Mouse (Mus musculus) stomach, embryonic 16.5 days (tissue): ENCODE measurements at regions not wholly inside any gene's neighbourhood (a gene's known extent, or its start where the extent isn't known, plus 50 kb on each side); places are given as distances from the start of the nearest gene placed in this dataset.

Experiments used
- ATAC-seq: fragments of 200-750 bp; cut with Nextera tagmentation; 2 replicates; pipeline ENCODE4 v1.8.0; 2017; ENCODE audit warnings: moderate number of reproducible peaks, moderate TSS enrichment; ENCODE audit not compliant: insufficient read depth, low FRiP score
- H3K27ac ChIP-seq: fragments of 300-500 bp; sonication (generic); 2 replicates; pipeline ENCODE4 v1.5.1; 2014; ENCODE audit warnings: low read length
- H3K27me3 ChIP-seq: fragments of 300-500 bp; sonication (generic); 2 replicates; pipeline ENCODE4 v1.6.1; 2014; ENCODE audit warnings: low read length, control low read depth, mixed read lengths; ENCODE audit not compliant: control insufficient read depth, insufficient read depth
- H3K36me3 ChIP-seq: fragments of 300-500 bp; sonication (generic); 2 replicates; pipeline ENCODE4 v1.6.1; 2014; ENCODE audit warnings: low read length; ENCODE audit not compliant: control insufficient read depth, insufficient read depth
- H3K4me1 ChIP-seq: fragments of 300-500 bp; sonication (generic); 2 replicates; pipeline ENCODE4 v1.6.1; 2014; ENCODE audit warnings: low read length, control low read depth, mixed read lengths; ENCODE audit not compliant: control insufficient read depth, insufficient read depth
- H3K4me2 ChIP-seq: fragments of 300-500 bp; sonication (generic); 2 replicates; pipeline ENCODE4 v1.6.1; 2014; ENCODE audit warnings: low read depth, low read length, mixed read lengths
- H3K4me3 ChIP-seq: fragments of 300-500 bp; sonication (generic); replicated peaks from 2 replicates; pipeline ENCODE4 v1.5.1; 2014; ENCODE audit warnings: mild to moderate bottlenecking, low read length
- H3K9ac ChIP-seq: fragments of 300-500 bp; sonication (generic); 2 replicates; pipeline ENCODE4 v1.6.1; 2014; ENCODE audit warnings: low read length
- H3K9me3 ChIP-seq: fragments of 300-500 bp; sonication (generic); replicated peaks from 2 replicates; pipeline ENCODE4 v1.6.1; 2016; ENCODE audit warnings: low read length, control low read depth; ENCODE audit not compliant: control insufficient read depth
- WGBS: fragments of 180-500 bp; shearing (Covaris S2); extraction: QIAGEN DNeasy Blood & Tissue Kit; methylation state at CpG from one replicate; pipeline ENCODE4 v1.1.7; 2014; 5-methylcytosine and 5-hydroxymethylcytosine counted together

DNA sequence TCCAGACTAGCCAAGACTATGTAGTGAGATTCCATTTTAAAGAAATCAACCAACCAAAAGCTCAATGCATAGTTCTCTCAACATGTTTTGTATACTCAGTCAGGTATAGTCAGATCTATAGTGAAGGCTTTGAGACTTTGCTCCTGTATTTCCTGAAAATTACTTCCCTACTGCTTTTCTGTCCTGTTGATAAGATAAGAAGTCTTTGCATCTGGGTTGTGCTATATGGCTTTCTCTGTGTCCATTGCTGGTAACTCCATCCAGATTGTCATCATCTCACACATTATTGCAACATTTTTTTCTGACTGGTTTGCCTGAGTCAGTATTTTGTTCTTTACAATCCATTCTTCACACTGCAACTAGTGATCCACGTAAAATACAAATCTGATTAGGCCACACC is 74.0 kb downstream of the Agtr2 start:
- no peak overlapping the region for H3K27ac ChIP-seq
- no peak for ATAC-seq

DNA sequence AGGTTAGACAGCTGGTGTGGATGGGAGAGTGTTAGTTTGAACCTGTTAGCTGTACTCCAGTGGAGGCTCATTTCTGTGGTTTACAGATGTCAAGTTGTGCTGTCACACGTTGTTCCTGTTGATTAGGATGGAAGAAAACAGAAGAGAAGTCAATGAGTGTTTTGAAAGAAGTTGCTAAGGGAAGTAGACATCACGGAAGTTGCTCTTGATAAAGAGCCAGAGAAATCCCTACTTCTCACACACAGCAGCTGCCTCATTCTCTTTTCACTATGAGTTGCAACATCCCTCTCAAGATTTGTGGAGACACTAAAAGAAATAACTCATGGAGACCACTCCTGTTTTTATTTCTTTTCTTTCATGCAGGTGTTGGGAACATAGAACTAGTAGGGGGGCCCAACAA is 82.3 kb downstream of the Agtr2 start:
- Histone ChIP-seq H3K36me3 (no peaks in the 10 kb centered on the region), H3K4me2 (no peak overlapping the region), H3K9me3 (no peaks in the 10 kb centered on the region), H3K9ac (no peak overlapping the region), H3K4me3 (no peak overlapping the region), H3K27ac (peak overlapping the region; percentile 14; the same call in 1 of the 2 replicates), H3K27me3 (no peaks in the 10 kb centered on the region), H3K4me1 (peaks cover 3% of the 10 kb centered on the region; the same call in 1 of the 2 replicates)
- WGBS = 54% methylated on average over 2 of the region's 2 CpGs
- ATAC-seq = no peak

More for the DNA sequence above, 74.0 kb downstream of the Agtr2 start:
- Histone ChIP-seq H3K4me1 (no peaks in the 10 kb centered on the region), H3K4me2 (no peak overlapping the region), H3K9me3 (no peaks in the 10 kb centered on the region), H3K36me3 (no peaks in the 10 kb centered on the region), H3K9ac (no peak overlapping the region), H3K4me3 (no peak overlapping the region), H3K27me3 (no peaks in the 10 kb centered on the region)
- 49% methylated on average over 1 of the region's 1 CpGs for WGBS

DNA sequence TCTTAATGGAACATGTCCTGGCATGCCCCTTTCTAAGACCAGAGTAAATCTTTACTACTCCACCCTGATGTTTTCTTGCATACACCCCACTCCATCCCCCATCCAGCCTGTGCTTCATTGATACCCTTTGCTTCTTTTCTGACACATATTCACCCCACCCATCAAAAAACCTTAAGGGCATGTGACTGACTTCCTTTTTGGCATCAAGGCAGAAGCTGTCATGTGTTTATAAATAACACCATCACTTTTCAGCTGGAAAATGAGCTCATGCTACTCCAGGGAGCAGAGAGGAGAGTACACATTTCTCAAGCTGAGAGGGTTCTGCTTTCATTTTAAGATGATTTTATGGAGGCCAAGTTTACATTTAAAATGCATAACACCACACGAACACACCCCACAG is 83.2 kb downstream of the Agtr2 start:
- Histone ChIP-seq H3K4me1 (peaks cover 3% of the 10 kb centered on the region; the same call in 1 of the 2 replicates), H3K36me3 (no peaks in the 10 kb centered on the region), H3K9me3 (no peaks in the 10 kb centered on the region), H3K27ac (peak overlapping the region; percentile 62; the same call in 1 of the 2 replicates), H3K27me3 (no peaks in the 10 kb centered on the region), H3K4me2 (no peak overlapping the region), H3K4me3 (no peak overlapping the region), H3K9ac (no peak overlapping the region)
- peak; percentile 60 for ATAC-seq
- whole genome bisulfite sequencing = 26% methylated on average over 1 of the region's 1 CpGs

DNA sequence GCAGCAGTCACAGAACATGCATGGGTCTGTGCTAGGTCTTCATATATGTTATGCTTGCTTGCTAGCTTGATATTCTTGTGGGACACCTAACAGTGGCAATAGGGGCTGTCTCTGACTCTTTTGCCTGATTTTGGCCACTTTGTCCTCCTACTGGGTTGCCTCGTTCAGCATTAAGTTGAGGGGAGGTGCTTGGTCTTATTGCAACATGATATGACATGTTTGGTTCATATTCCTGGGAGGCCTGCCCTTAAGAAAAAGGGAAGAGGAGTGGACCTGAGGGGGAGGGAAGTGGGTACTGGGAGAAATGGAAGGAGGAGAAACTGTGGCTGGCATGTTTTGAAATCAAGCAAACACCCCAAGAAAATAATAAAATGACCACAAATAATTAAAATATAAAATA is 83.6 kb downstream of the Agtr2 start:
- no peak for ATAC-seq
- Histone ChIP-seq H3K4me2 (no peak overlapping the region), H3K27ac (peak overlapping the region; percentile 62), H3K4me3 (no peak overlapping the region), H3K4me1 (peaks cover 3% of the 10 kb centered on the region; the same call in 1 of the 2 replicates), H3K27me3 (no peaks in the 10 kb centered on the region), H3K9ac (no peak overlapping the region), H3K9me3 (no peaks in the 10 kb centered on the region), H3K36me3 (no peaks in the 10 kb centered on the region)
- WGBS = 33% methylated on average over 1 of the region's 1 CpGs

DNA sequence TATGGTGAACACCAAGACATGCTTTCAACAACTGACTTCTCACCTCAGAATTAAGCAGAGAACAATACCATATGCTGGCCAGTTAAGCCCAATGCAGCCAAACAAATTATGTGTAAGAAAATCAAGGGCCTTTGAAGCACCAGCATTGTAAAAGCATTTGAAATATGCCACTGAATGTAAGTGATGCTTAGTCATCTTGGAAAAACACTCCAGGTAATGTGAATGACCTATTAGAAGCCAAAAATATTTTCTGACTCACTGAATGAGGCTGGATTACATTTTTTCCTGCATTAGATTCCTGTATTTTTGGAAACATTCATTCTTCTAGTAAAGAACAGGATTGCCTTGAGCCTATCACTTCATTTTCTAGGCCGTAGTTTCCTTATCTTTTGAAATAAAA is 95.6 kb downstream of the Agtr2 start:
- H3K4me2 ChIP-seq = no peak overlapping the region
- no peak for ATAC-seq
- no peaks in the 10 kb centered on the region for H3K9me3 ChIP-seq
- no peaks in the 10 kb centered on the region for H3K36me3 ChIP-seq
- H3K27me3 ChIP-seq = no peaks in the 10 kb centered on the region
- H3K4me1 ChIP-seq = no peaks in the 10 kb centered on the region
- H3K4me3 ChIP-seq = no peak overlapping the region
- H3K27ac ChIP-seq = no peak overlapping the region
- WGBS = 71% methylated on average over 1 of the region's 1 CpGs
- no peak overlapping the region for H3K9ac ChIP-seq

DNA sequence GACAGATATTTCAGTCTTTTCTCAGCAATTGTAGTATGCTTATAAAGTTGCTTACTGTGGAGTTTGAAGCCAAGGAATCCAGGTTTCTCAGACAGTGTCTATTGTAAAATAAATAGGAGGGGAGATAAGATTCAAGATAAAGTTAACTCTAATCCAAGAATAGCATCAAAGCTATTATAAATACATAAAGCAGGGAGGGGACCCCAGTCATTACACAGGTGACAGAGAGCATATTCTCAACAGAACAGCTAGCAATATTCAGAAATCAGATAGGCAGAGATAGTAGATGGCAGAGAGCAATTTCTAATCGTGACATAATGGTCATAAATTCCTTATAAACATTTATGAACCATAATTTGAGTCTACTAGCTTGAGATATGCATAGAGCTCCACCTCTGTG is 101.7 kb downstream of the Agtr2 start:
- Histone ChIP-seq H3K9ac (no peak overlapping the region), H3K4me3 (no peak overlapping the region), H3K27ac (no peak overlapping the region), H3K36me3 (no peaks in the 10 kb centered on the region), H3K4me2 (no peak overlapping the region), H3K4me1 (no peaks in the 10 kb centered on the region), H3K27me3 (no peaks in the 10 kb centered on the region), H3K9me3 (no peaks in the 10 kb centered on the region)
- WGBS = 64% methylated on average over 1 of the region's 1 CpGs
- no peak for ATAC-seq

DNA sequence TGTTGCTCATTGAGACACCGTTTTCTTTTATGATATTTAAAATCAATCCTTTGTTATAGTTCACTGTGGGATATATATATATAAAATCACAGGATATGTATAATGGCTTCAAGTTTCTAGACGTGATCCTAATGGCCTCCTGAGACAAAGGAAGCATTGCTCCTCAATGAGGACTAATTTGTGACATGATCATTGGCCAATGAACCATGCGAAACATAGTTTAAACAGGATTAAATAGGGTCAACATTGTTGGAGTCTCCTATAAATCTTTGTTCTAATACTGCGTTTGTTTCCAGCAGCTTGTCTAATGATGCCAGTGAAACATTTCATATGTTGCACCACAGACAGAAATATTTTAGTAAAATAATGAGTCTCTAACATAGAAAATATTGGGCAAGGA is 105.5 kb downstream of the Agtr2 start:
- no peak overlapping the region for H3K4me3 ChIP-seq
- no peak overlapping the region for H3K4me2 ChIP-seq
- no peak overlapping the region for H3K27ac ChIP-seq
- no peaks in the 10 kb centered on the region for H3K36me3 ChIP-seq
- WGBS = 45% methylated on average over 4 of the region's 4 CpGs
- H3K9ac ChIP-seq = no peak overlapping the region
- H3K9me3 ChIP-seq = no peaks in the 10 kb centered on the region
- H3K4me1 ChIP-seq = no peaks in the 10 kb centered on the region
- ATAC-seq = no peak
- no peaks in the 10 kb centered on the region for H3K27me3 ChIP-seq
